Mouse (Mus musculus) right cerebral cortex, adult 2 months (tissue): ENCODE data around the gene Acot10.
"Not testable (repeated sequence)": the region's sequence is repeated elsewhere in the genome, so short reads cannot be mapped to it uniquely, and the experiment has no call there.

Experiments
- DNase-seq, 2 experiments: peaks; one replicate each; pipeline ENCODE4 v3.0.0; 2021 to 2022; ENCODE audit warnings: low spot score in 2 of 2

The Acot10 gene

DNA sequence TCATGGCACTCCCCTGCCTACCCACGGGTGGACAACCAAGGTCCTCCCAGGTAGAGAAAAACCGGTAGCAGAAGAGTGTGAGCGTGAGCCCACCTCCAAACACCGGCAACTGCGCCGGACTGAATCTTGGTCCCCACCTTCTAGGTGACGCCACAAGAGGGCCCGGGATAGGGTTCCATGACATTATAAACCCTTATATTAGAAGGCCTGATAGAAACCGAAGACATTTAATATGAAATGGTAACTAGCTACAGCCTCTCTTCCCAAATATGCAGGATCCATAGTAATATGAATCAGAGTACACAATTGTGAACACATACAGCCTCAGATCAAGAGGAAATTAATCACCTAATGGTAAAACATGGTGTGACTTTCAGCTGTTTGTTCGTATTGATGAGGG lies at the start of gene Acot10:
TSS of gene Acot10 (minus strand) at position 101 of the 400 bp plus-strand sequence.
- no peak for DNase-seq

- no peak for DNase-seq
Measured at GRCm38 (mm10) chr15:20711859-20712258, 45.3 kb upstream of the Acot10 start.

DNA sequence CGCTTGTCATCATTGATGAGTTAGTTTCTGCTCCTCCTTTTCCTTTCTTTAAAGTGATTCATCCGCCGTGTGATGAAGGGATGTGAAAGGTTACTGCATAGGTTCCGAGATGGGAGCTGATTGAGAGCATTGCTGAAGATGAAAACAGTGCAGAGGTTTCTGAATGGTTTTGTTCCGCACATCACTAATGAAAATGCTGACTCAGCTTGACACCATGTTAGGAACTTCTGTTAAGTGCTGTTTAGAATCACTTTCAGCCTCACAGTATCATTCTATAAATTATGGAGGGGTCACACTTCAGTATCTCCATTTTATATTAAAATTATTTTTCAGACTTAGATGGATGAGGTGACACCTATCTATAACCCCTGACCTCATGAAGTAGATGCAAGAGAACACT lies 29.7 kb upstream of the Acot10 start:
- DNase-seq = no peak

- DNase-seq = no peak
Measured at GRCm38 (mm10) chr15:20684200-20684599, 17.6 kb upstream of the Acot10 start.

GRCm38 (mm10) chr15:20682719-20683118 lies 16.2 kb upstream of the Acot10 start:
- no peak for DNase-seq

- DNase-seq = not testable (repeated sequence)
Measured at GRCm38 (mm10) chr15:20669507-20669906, 3.0 kb upstream of the Acot10 start.

DNA sequence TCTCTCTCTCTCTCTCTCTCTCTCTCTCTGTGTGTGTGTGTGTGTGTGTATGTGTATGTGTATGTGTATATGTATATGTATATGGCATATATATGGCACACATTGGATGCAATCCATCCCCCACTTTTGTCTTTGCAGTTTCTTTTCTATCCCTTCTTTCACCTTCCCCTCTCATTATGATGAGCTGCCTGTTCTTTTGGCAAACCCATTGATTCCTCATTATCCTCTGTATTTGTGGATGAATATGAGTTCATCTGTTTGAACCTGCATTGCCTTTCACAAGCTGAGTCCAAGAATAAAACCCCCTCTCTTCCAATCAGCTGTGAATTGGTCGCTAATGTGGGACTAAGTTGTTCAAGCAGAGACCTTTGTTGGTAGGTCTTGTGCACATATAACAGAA lies 1.4 kb upstream of the Acot10 start:
- DNase-seq = no peak

DNA sequence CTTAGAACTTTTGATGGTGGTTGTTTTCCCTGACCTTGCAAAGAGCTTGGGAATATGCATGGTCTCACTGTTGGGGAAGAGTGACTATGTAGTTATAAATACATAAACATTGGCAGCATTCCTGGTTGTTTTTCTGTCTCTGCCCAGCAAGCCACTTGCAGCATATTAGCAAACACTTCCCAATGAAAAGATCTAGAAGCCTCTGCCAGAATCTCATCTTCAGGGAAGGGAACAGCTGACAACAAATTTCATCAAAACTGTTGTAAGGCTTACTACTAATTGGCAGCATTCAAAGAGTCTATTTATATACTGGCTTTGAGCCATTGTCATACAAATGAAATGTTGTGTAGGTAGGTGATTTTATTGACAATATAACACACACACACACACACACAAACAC lies 800 bp upstream of the Acot10 start:
- DNase-seq = no peak

- no peak for DNase-seq
Measured at GRCm38 (mm10) chr15:20660221-20660620, 6.3 kb downstream of the Acot10 start.

GRCm38 (mm10) chr15:20642905-20643414 lies 23.6 kb downstream of the Acot10 start:
- no peak for DNase-seq

DNA sequence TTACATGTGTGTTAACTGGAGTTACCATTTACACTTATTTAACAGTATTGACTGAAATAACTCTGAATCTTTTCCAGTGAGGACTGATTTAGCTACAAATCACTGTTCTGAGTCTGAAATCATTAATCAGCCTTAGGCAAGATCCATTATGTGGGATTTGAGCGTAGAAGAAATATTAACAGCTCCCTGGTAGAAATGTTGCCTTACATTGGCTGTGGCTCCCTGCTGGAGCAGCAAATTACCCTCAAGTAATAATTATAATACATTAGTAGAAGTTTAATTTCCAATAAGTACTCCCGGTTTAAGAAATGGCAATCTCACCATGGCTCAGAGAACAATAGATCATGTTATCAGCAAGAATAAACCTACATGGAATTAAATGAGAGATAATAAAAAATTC lies 27.4 kb downstream of the Acot10 start:
- DNase-seq = no peak

DNA sequence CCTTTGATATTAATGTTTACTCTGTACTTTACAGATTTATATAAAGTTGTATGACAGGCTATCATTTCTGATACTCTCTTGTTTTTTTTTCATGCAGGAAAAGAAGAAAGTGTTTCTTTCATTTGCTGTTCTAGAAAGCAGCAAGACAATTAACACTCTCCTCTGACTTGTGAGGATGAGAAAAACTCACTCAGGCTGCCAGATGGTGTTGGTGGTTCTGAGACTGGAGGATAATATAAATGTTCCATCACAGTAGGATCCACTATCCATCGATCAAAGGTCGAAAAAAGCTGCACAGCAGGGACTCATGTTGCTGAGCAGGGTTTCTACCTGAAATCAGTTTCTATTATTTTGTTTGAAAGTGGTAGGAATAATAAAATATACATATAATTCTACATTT lies 32.0 kb downstream of the Acot10 start:
- peak; percentile 35 to 45 for DNase-seq
